Mouse (Mus musculus) T-cell, adult 66 days (primary cell): ENCODE results near the gene Ttc25. TPM values are rescaled to one million over a fixed set of nuclear protein-coding genes. Genes with fewer than 3 reads are reported as not detected.

ENCODE experiments used
- total RNA-seq, 2 experiments: library from RNA; stranded (reverse); gene quantifications; 3 replicates in 1 of 2; 4 replicates in 1 of 2; pipeline ENCODE4 v1.2.4; 2023

Gene Ttc25
- total RNA-seq = not detected

GRCm38 (mm10) chr11:100544832-100545745, at the start of gene Ttc25:
Gene Ttc25, plus strand, starts transcription at chr11:100545607.

GRCm38 (mm10) chr11:100527458-100528374, 17.7 kb upstream of the Ttc25 start, which contains the start of gene Acly:
Gene Acly, minus strand, starts transcription at chr11:100528000.

DNA sequence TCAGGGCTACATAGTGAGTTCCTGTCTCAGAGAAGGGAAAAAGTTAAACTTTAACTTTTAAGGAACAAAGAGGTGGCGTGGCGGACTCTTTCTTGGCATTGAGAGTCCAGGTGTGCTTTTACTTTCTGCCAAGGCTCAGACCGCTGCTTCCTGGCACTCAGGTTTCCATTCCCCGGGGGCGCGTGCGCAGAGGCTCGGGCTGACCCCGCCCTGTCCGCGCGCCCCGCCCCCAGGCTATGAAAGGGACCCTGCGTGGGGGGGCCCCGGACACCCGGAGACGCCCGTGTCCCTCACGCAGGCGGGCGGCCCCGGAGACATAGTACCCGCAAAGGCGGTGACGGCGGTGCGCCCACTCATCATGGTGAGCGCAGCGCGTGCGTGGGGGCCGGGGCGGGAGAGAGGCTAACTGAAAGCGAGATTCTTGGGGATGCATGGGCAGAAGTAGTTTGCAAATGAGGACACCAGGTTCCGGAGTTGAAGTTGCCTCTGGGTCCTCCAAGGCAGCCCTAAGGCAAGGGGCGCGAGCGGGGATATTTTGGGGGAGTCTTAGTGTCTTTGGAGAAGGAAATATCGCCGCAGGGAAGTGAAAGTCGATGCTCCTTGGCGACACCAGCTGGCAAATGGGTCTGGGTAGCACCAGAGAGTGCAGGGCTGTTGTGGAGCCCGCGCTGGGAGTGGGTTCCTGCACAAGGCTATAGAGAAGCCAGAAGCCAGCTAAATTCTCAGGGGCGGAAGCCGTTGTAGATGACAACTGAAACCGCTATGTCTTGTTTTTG, 29.5 kb downstream of the Ttc25 start, which contains the start of gene Cnp:
Cnp (plus strand) TSS at position 197 of the 776 bp plus-strand sequence.

GRCm38 (mm10) chr11:100618761-100619484, 73.5 kb downstream of the Ttc25 start, which contains the start of gene Nkiras2:
Gene Nkiras2, plus strand, starts transcription at chr11:100619244.

GRCm38 (mm10) chr11:100619982-100620381, 74.6 kb downstream of the Ttc25 start, which contains the start of gene Dnajc7:
Gene Dnajc7, minus strand, starts transcription at chr11:100620168.

Other genes starting within 250 kb of the Ttc25 start
- 1,000 to 10,000 TPM; 2,152 to 2,177 TPM for gene Eif1, start 225.7 kb upstream of the Ttc25 start, total RNA-seq
- not detected for gene Gast, start 211.2 kb upstream of the Ttc25 start, total RNA-seq
- gene Hap1, start 189.5 kb upstream of the Ttc25 start, total RNA-seq = under 1 TPM; 0.44 to 0.92 TPM
- 10 to 100 TPM in 1 of 2 experiments, 1 to 10 TPM in 1; 8.0 to 10.7 TPM for gene Jup, start 147.8 kb upstream of the Ttc25 start, total RNA-seq
- gene P3h4, start 130.8 kb upstream of the Ttc25 start, total RNA-seq = under 1 TPM; 0.50 to 0.73 TPM
- not detected for gene Fkbp10, start 129.9 kb upstream of the Ttc25 start, total RNA-seq
- 100 to 1,000 TPM; 119 to 122 TPM for gene Nt5c3b, start 103.8 kb upstream of the Ttc25 start, total RNA-seq
- 1 to 10 TPM; 2.2 to 2.5 TPM for gene Klhl10, start 103.7 kb upstream of the Ttc25 start, total RNA-seq
- 10 to 100 TPM; 22.5 to 35.4 TPM for gene Klhl11, start 72.9 kb upstream of the Ttc25 start, total RNA-seq
- 100 to 1,000 TPM; 146 to 160 TPM for gene Acly, start 17.6 kb upstream of the Ttc25 start, total RNA-seq
- gene Cnp, start 29.3 kb downstream of the Ttc25 start, total RNA-seq = 100 to 1,000 TPM; 124 to 136 TPM
- 10 to 100 TPM; 18.6 to 23.3 TPM for gene Nkiras2, start 73.6 kb downstream of the Ttc25 start, total RNA-seq
- gene Dnajc7, start 74.6 kb downstream of the Ttc25 start, total RNA-seq = 100 to 1,000 TPM; 398 to 430 TPM
- not detected for gene Zfp385c, start 146.8 kb downstream of the Ttc25 start, total RNA-seq
- 10 to 100 TPM; 12.2 to 15.1 TPM for gene Dhx58, start 158.7 kb downstream of the Ttc25 start, total RNA-seq
- 10 to 100 TPM; 44.5 to 49.7 TPM for gene Kat2a, start 166.9 kb downstream of the Ttc25 start, total RNA-seq
- gene Hspb9, start 168.2 kb downstream of the Ttc25 start, total RNA-seq = not detected
- gene Rab5c, start 192.6 kb downstream of the Ttc25 start, total RNA-seq = 100 to 1,000 TPM; 121 to 133 TPM
- under 1 TPM; 0.23 to 0.24 TPM for gene Kcnh4, start 214.3 kb downstream of the Ttc25 start, total RNA-seq
- gene Hcrt, start 217.3 kb downstream of the Ttc25 start, total RNA-seq = not detected
- 1 to 10 TPM; 6.3 to 6.5 TPM for gene Ghdc, start 225.3 kb downstream of the Ttc25 start, total RNA-seq